Mouse (Mus musculus): ENCODE results near the gene Tspyl4. TPM values are rescaled to one million over a fixed set of nuclear protein-coding genes. Genes with fewer than 3 reads are reported as not detected.

Gene Tspyl4
- polyA plus RNA-seq, 1 experiment from 2014 or later, result 258 TPM

GRCm38 (mm10) chr10:34296911-34297298 is 337 bp upstream of the Tspyl4 start:
- Histone ChIP-seq H3K9ac (peak overlapping the region; percentile 74), H3K27me3 (no peaks in the 10 kb centered on the region), H3K4me2 (peak overlapping the region; percentile 99), H3K4me1 (replicated peaks) (peaks cover 42% of the 10 kb centered on the region), H3K9me3 (no peaks in the 10 kb centered on the region), H3K36me3 (no peaks in the 10 kb centered on the region), H3K4me3 (peak overlapping the region; percentile 83), H3K27ac (replicated peaks) (peak overlapping the region; percentile 99)
- peak; percentile 17; the same call in 1 of the 2 replicates for ATAC-seq (ENCODE audit: low read depth)
- 5% methylated on average over 13 of the region's 13 CpGs for WGBS

DNA sequence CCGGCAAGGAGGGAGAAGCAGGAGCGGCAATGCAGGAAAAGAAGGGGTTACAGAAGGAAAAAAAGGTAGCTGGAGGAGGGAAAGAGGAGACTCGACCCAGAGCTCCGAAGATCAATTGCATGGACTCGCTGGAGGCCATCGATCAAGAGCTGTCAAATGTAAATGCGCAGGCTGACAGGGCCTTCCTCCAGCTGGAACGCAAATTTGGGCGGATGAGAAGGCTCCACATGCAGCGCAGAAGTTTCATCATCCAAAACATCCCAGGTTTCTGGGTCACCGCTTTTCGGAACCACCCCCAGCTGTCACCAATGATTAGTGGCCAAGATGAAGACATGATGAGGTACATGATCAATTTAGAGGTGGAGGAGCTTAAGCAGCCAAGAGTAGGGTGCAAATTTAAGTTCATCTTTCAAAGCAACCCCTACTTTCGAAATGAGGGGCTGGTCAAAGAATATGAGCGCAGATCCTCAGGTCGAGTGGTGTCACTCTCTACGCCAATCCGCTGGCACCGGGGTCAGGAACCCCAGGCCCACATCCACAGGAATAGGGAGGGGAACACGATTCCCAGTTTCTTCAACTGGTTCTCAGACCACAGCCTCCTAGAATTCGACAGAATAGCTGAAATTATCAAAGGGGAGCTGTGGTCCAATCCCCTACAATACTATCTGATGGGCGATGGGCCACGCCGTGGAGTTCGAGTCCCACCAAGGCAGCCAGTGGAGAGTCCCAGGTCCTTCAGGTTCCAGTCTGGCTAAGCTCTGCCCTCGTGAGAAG is 925 bp downstream of the Tspyl4 start:
- no peaks in the 10 kb centered on the region for H3K9me3 ChIP-seq
- peak overlapping the region; percentile 97 for H3K9ac ChIP-seq
- no peak; the same call in 1 of the 2 replicates for ATAC-seq (ENCODE audit: low read depth)
- H3K27ac ChIP-seq (replicated peaks), result peak overlapping the region; percentile 99
- peak overlapping the region; percentile 83 for H3K4me3 ChIP-seq
- no peaks in the 10 kb centered on the region for H3K27me3 ChIP-seq
- peaks cover 54% of the 10 kb centered on the region for H3K4me1 ChIP-seq (replicated peaks)
- peak overlapping the region; percentile 99 for H3K4me2 ChIP-seq
- H3K36me3 ChIP-seq, result peaks cover 10% of the 10 kb centered on the region
- 44% methylated on average over 25 of the region's 25 CpGs for WGBS

- no peak for ATAC-seq (ENCODE audit: low read depth)
- Histone ChIP-seq H3K4me3 (peak overlapping the region; percentile 83), H3K4me1 (replicated peaks) (peaks cover 56% of the 10 kb centered on the region), H3K4me2 (peak overlapping the region; percentile 99), H3K36me3 (peaks cover 12% of the 10 kb centered on the region), H3K27me3 (no peaks in the 10 kb centered on the region), H3K9ac (peak overlapping the region; percentile 97), H3K27ac (replicated peaks) (peak overlapping the region; percentile 69), H3K9me3 (no peaks in the 10 kb centered on the region)
- 14% methylated on average over 5 of the region's 5 CpGs for WGBS
Observed at GRCm38 (mm10) chr10:34300368-34300767, 3.1 kb downstream of the Tspyl4 start.

GRCm38 (mm10) chr10:34307070-34307469 is 9.8 kb downstream of the Tspyl4 start:
- H3K4me3 ChIP-seq, result no peak overlapping the region
- no peak overlapping the region for H3K4me2 ChIP-seq
- H3K27ac ChIP-seq (replicated peaks), result no peak overlapping the region
- H3K27me3 ChIP-seq, result no peaks in the 10 kb centered on the region
- H3K4me1 ChIP-seq (replicated peaks), result peaks cover 13% of the 10 kb centered on the region
- no peaks in the 10 kb centered on the region for H3K9me3 ChIP-seq
- ATAC-seq (ENCODE audit: low read depth), result no peak
- no peak overlapping the region for H3K9ac ChIP-seq
- peaks cover 12% of the 10 kb centered on the region for H3K36me3 ChIP-seq

DNA sequence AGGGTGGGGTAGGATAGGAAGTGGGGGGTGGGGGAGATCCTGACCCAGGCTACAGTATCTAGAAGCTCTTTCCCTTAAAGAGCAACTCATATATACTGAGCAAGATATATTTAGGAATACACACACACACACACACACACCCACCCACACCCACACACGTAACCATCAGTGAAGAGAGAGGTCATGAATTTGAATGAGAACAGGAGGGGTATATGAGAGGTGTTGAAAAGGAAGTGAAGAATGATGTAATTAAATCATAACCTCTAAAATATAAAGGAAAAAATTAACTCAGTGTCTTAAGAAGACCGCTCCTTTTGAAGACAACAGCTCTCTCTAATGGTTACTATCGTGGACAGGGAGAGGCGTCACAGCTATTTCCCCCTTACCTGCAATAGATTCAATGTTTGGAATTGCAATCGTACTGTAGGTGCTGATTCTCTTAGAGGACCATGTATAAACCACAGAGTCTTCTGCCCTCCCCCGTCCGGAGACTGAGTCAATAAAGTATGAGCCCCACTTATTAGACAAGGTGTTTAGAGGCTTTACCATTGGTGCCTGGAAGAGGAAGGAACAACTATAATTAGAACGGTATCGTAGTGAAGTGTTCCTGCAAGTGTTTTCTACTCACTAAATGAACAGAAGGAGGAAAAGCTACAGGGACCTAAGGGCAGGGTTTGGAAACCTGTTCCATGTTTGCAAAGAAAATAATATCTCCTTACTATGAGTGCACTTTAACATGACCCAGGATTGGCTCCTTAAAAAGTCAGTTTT is 12.9 kb downstream of the Tspyl4 start:
- H3K4me2 ChIP-seq, result no peak overlapping the region
- no peaks in the 10 kb centered on the region for H3K36me3 ChIP-seq
- H3K4me1 ChIP-seq (replicated peaks), result peaks cover 5% of the 10 kb centered on the region
- no peak for ATAC-seq (ENCODE audit: low read depth)
- 89% methylated on average over 9 of the region's 9 CpGs for WGBS
- H3K27me3 ChIP-seq, result no peaks in the 10 kb centered on the region
- no peak overlapping the region for H3K4me3 ChIP-seq
- no peak overlapping the region for H3K27ac ChIP-seq (replicated peaks)
- no peaks in the 10 kb centered on the region for H3K9me3 ChIP-seq
- no peak overlapping the region for H3K9ac ChIP-seq

DNA sequence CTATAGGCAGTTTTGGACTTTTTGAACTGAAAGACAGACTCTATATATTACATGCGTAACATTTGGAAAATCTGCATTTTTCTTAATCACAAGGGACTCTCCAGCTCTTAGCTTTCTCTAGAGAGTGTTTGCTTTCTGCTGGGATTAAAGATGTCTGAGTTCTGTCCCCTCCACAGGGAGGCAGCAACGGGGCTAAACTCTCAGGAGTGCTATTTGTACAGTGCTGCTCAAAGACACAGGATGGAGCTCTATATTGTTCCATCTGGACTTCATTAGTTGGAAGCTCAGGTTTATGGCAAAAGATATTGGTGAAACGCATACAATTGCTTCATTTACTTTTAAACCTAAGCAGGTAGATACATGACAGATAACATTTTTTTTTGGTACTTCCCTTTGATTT is 15.3 kb downstream of the Tspyl4 start:
- no peaks in the 10 kb centered on the region for H3K9me3 ChIP-seq
- no peak overlapping the region for H3K27ac ChIP-seq (replicated peaks)
- H3K4me2 ChIP-seq, result no peak overlapping the region
- H3K4me1 ChIP-seq (replicated peaks), result peaks cover 30% of the 10 kb centered on the region
- H3K27me3 ChIP-seq, result no peaks in the 10 kb centered on the region
- no peaks in the 10 kb centered on the region for H3K36me3 ChIP-seq
- no peak overlapping the region for H3K4me3 ChIP-seq
- WGBS, result 61% methylated on average over 3 of the region's 3 CpGs
- no peak for ATAC-seq (ENCODE audit: low read depth)
- no peak overlapping the region for H3K9ac ChIP-seq

- Histone ChIP-seq H3K4me1 (replicated peaks) (peaks cover 33% of the 10 kb centered on the region), H3K9ac (peak overlapping the region; percentile 53), H3K27ac (replicated peaks) (peak overlapping the region; percentile 82), H3K9me3 (no peaks in the 10 kb centered on the region), H3K27me3 (no peaks in the 10 kb centered on the region), H3K4me2 (peak overlapping the region; percentile 45), H3K4me3 (peak overlapping the region; percentile 17), H3K36me3 (no peaks in the 10 kb centered on the region)
- WGBS, result 2% methylated on average over 3 of the region's 3 CpGs
- peak; percentile 91 for ATAC-seq (ENCODE audit: low read depth)
Observed at GRCm38 (mm10) chr10:34316571-34317216, 19.5 kb downstream of the Tspyl4 start.

- no peaks in the 10 kb centered on the region for H3K27me3 ChIP-seq
- peak overlapping the region; percentile 45 for H3K4me2 ChIP-seq
- no peak overlapping the region for H3K4me3 ChIP-seq
- no peaks in the 10 kb centered on the region for H3K36me3 ChIP-seq
- WGBS, result 15% methylated on average over 2 of the region's 2 CpGs
- peak overlapping the region; percentile 53; the same call in 1 of the 2 replicates for H3K9ac ChIP-seq
- H3K9me3 ChIP-seq, result no peaks in the 10 kb centered on the region
- peak overlapping the region; percentile 82 for H3K27ac ChIP-seq (replicated peaks)
- peak; percentile 61 for ATAC-seq (ENCODE audit: low read depth)
- H3K4me1 ChIP-seq (replicated peaks), result peaks cover 33% of the 10 kb centered on the region
Observed at GRCm38 (mm10) chr10:34317217-34317606, 20.0 kb downstream of the Tspyl4 start.

DNA sequence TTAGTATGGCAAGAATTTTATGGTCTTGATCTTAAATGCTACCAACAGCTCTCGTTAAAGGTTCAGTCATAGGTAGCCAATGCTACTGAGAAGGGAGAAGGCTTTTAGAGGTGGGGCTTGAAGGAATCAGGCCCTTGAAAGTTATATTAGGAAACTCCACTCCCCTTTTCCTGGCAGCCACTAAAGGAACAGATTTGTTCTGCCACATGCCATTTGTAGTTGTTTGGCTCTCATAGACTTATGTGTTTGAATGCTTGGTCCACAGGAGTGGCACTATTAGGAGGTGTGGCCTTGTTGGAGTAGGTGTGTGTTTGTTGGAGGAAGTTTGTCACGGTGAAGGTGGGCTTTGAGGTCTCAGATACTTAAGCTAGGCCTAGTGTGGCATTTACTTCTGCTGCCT is 23.6 kb downstream of the Tspyl4 start:
- no peaks in the 10 kb centered on the region for H3K9me3 ChIP-seq
- H3K36me3 ChIP-seq, result no peaks in the 10 kb centered on the region
- no peak overlapping the region for H3K4me3 ChIP-seq
- ATAC-seq (ENCODE audit: low read depth), result no peak
- 79% methylated on average over 2 of the region's 2 CpGs for WGBS
- no peak overlapping the region for H3K9ac ChIP-seq
- H3K4me1 ChIP-seq (replicated peaks), result peaks cover 21% of the 10 kb centered on the region
- no peak overlapping the region for H3K4me2 ChIP-seq
- no peak overlapping the region for H3K27ac ChIP-seq (replicated peaks)
- H3K27me3 ChIP-seq, result no peaks in the 10 kb centered on the region

DNA sequence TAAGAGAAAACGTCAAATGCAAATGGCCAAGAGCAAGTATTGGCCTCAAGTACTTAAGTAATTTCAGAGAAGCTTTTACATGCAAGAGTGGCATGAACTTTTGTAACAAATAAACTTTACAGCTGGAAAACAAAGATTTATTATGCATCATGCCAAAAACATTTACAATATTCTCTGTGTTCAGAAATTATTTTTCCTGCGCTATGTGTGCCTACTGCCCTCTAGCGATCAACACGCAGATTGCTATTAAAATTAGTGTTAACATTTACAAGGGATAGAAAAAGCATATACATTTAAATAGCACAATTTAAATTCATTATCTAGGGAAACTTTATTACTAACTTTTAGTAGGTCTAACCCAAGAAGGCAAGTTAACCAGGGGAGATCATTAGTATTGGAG is 29.5 kb downstream of the Tspyl4 start:
- H3K27ac ChIP-seq (replicated peaks), result no peak overlapping the region
- no peaks in the 10 kb centered on the region for H3K9me3 ChIP-seq
- WGBS, result 24% methylated on average over 4 of the region's 4 CpGs
- H3K4me3 ChIP-seq, result no peak overlapping the region
- H3K36me3 ChIP-seq, result no peaks in the 10 kb centered on the region
- H3K27me3 ChIP-seq, result no peaks in the 10 kb centered on the region
- no peak overlapping the region for H3K4me2 ChIP-seq
- H3K4me1 ChIP-seq (replicated peaks), result no peaks in the 10 kb centered on the region
- no peak overlapping the region for H3K9ac ChIP-seq
- ATAC-seq (ENCODE audit: low read depth), result no peak

GRCm38 (mm10) chr10:34327144-34327543 is 29.9 kb downstream of the Tspyl4 start:
- Histone ChIP-seq H3K4me2 (no peak overlapping the region), H3K27me3 (no peaks in the 10 kb centered on the region), H3K4me1 (replicated peaks) (no peaks in the 10 kb centered on the region), H3K9ac (no peak overlapping the region), H3K27ac (replicated peaks) (no peak overlapping the region), H3K36me3 (no peaks in the 10 kb centered on the region), H3K9me3 (no peaks in the 10 kb centered on the region), H3K4me3 (no peak overlapping the region)
- ATAC-seq (ENCODE audit: low read depth), result no peak; the same call in 1 of the 2 replicates
- WGBS, result 60% methylated on average over 5 of the region's 5 CpGs

GRCm38 (mm10) chr10:34328310-34328709 is 31.1 kb downstream of the Tspyl4 start:
- 5% methylated on average over 2 of the region's 2 CpGs for WGBS
- Histone ChIP-seq H3K27ac (replicated peaks) (no peak overlapping the region), H3K9ac (no peak overlapping the region), H3K27me3 (no peaks in the 10 kb centered on the region), H3K9me3 (no peaks in the 10 kb centered on the region), H3K36me3 (no peaks in the 10 kb centered on the region), H3K4me1 (replicated peaks) (no peaks in the 10 kb centered on the region), H3K4me3 (no peak overlapping the region), H3K4me2 (no peak overlapping the region)
- peak; percentile 63 for ATAC-seq (ENCODE audit: low read depth)

All from neural tube, embryonic 13.5 days (tissue).